Mouse (Mus musculus): ENCODE measurements around the gene Smim27. TPM values are rescaled to one million over a fixed set of nuclear protein-coding genes. Genes with fewer than 3 reads are reported as not detected.
A peak's percentile ranks its signal among the peaks of the same experiment; 100 is the strongest.

The Smim27 gene
- polyA plus RNA-seq, 1 experiment, result 13.9 TPM

GRCm38 (mm10) chr4:40227886-40228285 is 41.5 kb upstream of the Smim27 start:
- no peaks in the 10 kb centered on the region for H3K27me3 ChIP-seq (ENCODE audit: control insufficient read depth, insufficient read depth, low read length)
- no peaks in the 10 kb centered on the region for H3K4me1 ChIP-seq (ENCODE audit: control insufficient read depth, insufficient read depth, insufficient read length)
- TF ChIP-seq POLR2A (IDR thresholded peaks at IDR 0.05; ENCODE audit: low read depth, low read length) (no peak), CTCF (IDR thresholded peaks at IDR 0.05; ENCODE audit: extremely low read depth, insufficient read depth, insufficient read length, insufficient replicate concordance) (no peak)
- 95% methylated on average over 7 of the region's 7 CpGs for WGBS
- H3K27ac ChIP-seq (ENCODE audit: insufficient read depth, low read length), result no peak overlapping the region
- no peak for DNase-seq (ENCODE audit: low read depth in 1 of 2, low spot score in 2 of 2)
- peaks cover 31% of the 10 kb centered on the region for H3K36me3 ChIP-seq (ENCODE audit: control insufficient read depth, insufficient read depth, low read length)
- H3K4me3 ChIP-seq (ENCODE audit: extremely low read depth, insufficient read depth, insufficient read length), result no peak overlapping the region

GRCm38 (mm10) chr4:40229723-40230122 is 39.7 kb upstream of the Smim27 start:
- no peaks in the 10 kb centered on the region for H3K4me1 ChIP-seq (ENCODE audit: control insufficient read depth, insufficient read depth, insufficient read length)
- peaks cover 27% of the 10 kb centered on the region for H3K36me3 ChIP-seq (ENCODE audit: control insufficient read depth, insufficient read depth, low read length)
- no peak overlapping the region for H3K27ac ChIP-seq (ENCODE audit: insufficient read depth, low read length)
- H3K4me3 ChIP-seq (ENCODE audit: extremely low read depth, insufficient read depth, insufficient read length), result no peak overlapping the region
- no peak for DNase-seq (ENCODE audit: low read depth in 1 of 2, low spot score in 2 of 2)
- TF ChIP-seq CTCF (IDR thresholded peaks at IDR 0.05; ENCODE audit: extremely low read depth, insufficient read depth, insufficient read length, insufficient replicate concordance), result no peak
- no peak for TF ChIP-seq POLR2A (IDR thresholded peaks at IDR 0.05; ENCODE audit: low read depth, low read length)
- WGBS, result 89% methylated on average over 6 of the region's 6 CpGs
- no peaks in the 10 kb centered on the region for H3K27me3 ChIP-seq (ENCODE audit: control insufficient read depth, insufficient read depth, low read length)

DNA sequence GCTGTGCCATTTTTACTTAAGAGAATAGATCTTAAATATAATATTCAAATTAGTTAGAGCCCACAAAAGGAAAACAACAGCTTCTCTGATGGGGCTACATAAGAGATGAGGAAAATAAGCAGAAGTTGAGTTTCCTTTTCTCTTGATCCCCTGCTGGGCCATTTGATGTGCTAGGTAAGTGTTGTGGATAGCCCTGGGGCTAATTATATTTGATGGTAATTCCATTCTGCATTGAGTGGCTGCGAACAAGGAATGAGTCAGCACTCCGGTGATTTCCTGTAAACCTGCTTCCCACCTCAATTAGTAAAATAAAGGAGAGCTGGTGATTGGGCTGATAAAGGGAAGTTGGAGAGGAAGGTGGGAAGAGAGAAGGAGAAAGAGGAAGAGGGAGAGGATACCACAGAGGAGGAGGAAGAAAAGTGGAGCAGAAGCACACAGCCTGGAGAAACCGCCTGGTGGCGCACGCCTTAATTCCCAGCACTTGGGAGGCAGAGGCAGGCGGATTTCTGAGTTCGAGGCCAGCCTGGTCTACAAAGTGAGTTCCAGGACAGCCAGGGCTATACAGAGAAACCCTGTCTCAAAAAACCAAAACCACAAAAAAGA is 36.2 kb upstream of the Smim27 start:
- WGBS, result 85% methylated on average over 7 of the region's 7 CpGs
- TF ChIP-seq CTCF (IDR thresholded peaks at IDR 0.05; ENCODE audit: extremely low read depth, insufficient read depth, insufficient read length, insufficient replicate concordance) (no peak), POLR2A (IDR thresholded peaks at IDR 0.05; ENCODE audit: low read depth, low read length) (no peak)
- Histone ChIP-seq H3K27me3 (ENCODE audit: control insufficient read depth, insufficient read depth, low read length) (no peaks in the 10 kb centered on the region), H3K27ac (ENCODE audit: insufficient read depth, low read length) (no peak overlapping the region), H3K4me3 (ENCODE audit: extremely low read depth, insufficient read depth, insufficient read length) (no peak overlapping the region), H3K4me1 (ENCODE audit: control insufficient read depth, insufficient read depth, insufficient read length) (peaks cover 6% of the 10 kb centered on the region; the same call in 1 of the 2 replicates), H3K36me3 (ENCODE audit: control insufficient read depth, insufficient read depth, low read length) (peaks cover 13% of the 10 kb centered on the region)
- no peak for DNase-seq (ENCODE audit: low read depth in 1 of 2, low spot score in 2 of 2)

DNA sequence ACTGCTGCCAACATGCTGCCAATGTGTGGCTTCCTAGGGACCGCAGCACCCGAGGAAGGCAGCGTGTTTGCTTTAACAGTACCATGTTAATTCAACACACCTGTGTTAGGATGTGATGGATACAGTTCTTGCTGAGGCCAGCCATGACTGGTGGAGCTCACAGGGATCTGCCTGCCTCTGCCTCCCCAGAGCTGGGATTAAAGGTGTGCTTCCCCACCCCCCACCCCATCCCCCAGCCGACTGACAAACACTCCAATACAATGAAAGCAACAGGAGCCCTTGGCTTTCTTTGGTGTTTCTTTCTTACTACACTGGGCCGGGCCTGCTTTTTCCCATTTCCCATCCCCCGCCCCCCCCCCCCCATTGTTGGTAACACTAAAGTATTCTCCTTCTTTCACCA is 35.1 kb upstream of the Smim27 start:
- no peak overlapping the region for H3K27ac ChIP-seq (ENCODE audit: insufficient read depth, low read length)
- no peaks in the 10 kb centered on the region for H3K27me3 ChIP-seq (ENCODE audit: control insufficient read depth, insufficient read depth, low read length)
- H3K4me1 ChIP-seq (ENCODE audit: control insufficient read depth, insufficient read depth, insufficient read length), result peaks cover 9% of the 10 kb centered on the region; the same call in 1 of the 2 replicates
- peaks cover 11% of the 10 kb centered on the region for H3K36me3 ChIP-seq (ENCODE audit: control insufficient read depth, insufficient read depth, low read length)
- H3K4me3 ChIP-seq (ENCODE audit: extremely low read depth, insufficient read depth, insufficient read length), result no peak overlapping the region
- WGBS, result 86% methylated on average over 6 of the region's 6 CpGs
- DNase-seq (ENCODE audit: low read depth in 1 of 2, low spot score in 2 of 2), result no peak
- no peak for TF ChIP-seq POLR2A (IDR thresholded peaks at IDR 0.05; ENCODE audit: low read depth, low read length)

- no peak overlapping the region for H3K4me3 ChIP-seq (ENCODE audit: extremely low read depth, insufficient read depth, insufficient read length)
- H3K27me3 ChIP-seq (ENCODE audit: control insufficient read depth, insufficient read depth, low read length), result no peaks in the 10 kb centered on the region
- H3K27ac ChIP-seq (ENCODE audit: insufficient read depth, low read length), result peak overlapping the region; percentile 71
- DNase-seq (ENCODE audit: low read depth in 1 of 2, low spot score in 2 of 2), result no peak
- TF ChIP-seq POLR2A (IDR thresholded peaks at IDR 0.05; ENCODE audit: low read depth, low read length), result no peak
- no peak for TF ChIP-seq CTCF (IDR thresholded peaks at IDR 0.05; ENCODE audit: extremely low read depth, insufficient read depth, insufficient read length, insufficient replicate concordance)
- WGBS, result 28% methylated on average over 4 of the region's 4 CpGs
- H3K36me3 ChIP-seq (ENCODE audit: control insufficient read depth, insufficient read depth, low read length), result peaks cover 6% of the 10 kb centered on the region; the same call in 1 of the 2 replicates
- peaks cover 15% of the 10 kb centered on the region; the same call in 1 of the 2 replicates for H3K4me1 ChIP-seq (ENCODE audit: control insufficient read depth, insufficient read depth, insufficient read length)
Measured at GRCm38 (mm10) chr4:40236829-40237228, 32.5 kb upstream of the Smim27 start.

DNA sequence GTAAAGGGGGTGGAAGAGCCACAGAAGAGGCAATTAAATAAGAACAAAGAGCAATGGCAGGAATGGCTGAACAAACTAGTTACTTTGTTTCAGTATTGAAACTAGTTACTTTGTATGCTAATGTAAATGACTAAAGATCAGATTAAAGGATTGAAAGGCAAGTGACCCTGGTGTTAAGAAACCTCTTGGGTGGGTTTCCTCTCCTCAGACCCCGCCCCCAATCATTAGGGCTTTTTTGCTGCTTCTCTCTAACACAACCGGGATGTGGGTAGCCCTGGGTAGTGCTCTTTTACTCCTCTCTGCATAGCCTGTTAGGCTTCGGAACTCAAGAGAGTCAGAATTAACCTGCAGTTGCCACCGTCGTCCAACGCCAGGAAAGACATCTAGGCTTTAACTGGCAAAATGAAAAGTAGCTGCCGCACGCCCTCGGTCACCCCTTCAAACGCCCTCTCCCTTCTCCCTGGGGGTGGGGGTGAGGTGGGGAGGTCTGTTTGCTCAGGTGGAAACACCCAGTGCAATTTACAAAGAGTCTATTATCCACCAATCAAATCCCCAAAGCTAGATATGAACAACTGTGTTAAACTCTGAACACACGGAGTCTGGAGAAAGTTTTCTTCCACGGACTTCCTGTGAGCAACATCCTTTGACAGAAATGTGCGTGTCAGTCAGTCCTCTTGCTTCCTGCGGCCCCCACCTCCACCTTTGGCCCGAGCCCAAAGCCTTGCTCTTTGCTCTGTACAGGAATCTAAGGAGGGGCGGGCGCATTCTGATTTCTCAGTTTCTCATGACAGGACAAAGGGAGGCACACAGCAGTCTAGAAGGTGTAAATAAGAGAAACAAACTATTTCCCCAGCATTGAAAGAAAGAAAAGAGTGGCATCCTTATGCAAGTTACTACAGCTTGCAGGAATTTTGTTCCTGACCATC is 30.6 kb upstream of the Smim27 start:
- Histone ChIP-seq H3K4me1 (ENCODE audit: control insufficient read depth, insufficient read depth, insufficient read length) (peaks cover 15% of the 10 kb centered on the region; the same call in 1 of the 2 replicates), H3K27me3 (ENCODE audit: control insufficient read depth, insufficient read depth, low read length) (no peaks in the 10 kb centered on the region), H3K27ac (ENCODE audit: insufficient read depth, low read length) (peak overlapping the region; percentile 97), H3K36me3 (ENCODE audit: control insufficient read depth, insufficient read depth, low read length) (peaks cover 6% of the 10 kb centered on the region; the same call in 1 of the 2 replicates), H3K4me3 (ENCODE audit: extremely low read depth, insufficient read depth, insufficient read length) (peak overlapping the region; percentile 99)
- TF ChIP-seq POLR2A (IDR thresholded peaks at IDR 0.05; ENCODE audit: low read depth, low read length) (no peak), CTCF (IDR thresholded peaks at IDR 0.05; ENCODE audit: extremely low read depth, insufficient read depth, insufficient read length, insufficient replicate concordance) (no peak)
- DNase-seq (ENCODE audit: low read depth in 1 of 2, low spot score in 2 of 2), result peak in 1 of 2 experiments; percentile 57
- 0% methylated on average over 17 of the region's 17 CpGs for WGBS
